Mouse (Mus musculus) bone marrow, adult 2 months (tissue): ENCODE measurements at regions not wholly inside any gene's neighbourhood (a gene's known extent, or its start where the extent isn't known, plus 50 kb on each side); places are given as distances from the start of the nearest gene placed in this dataset.

Experiments
- CTCF ChIP-seq: fragments of 200-500 bp; IDR thresholded peaks from 2 replicates; pipeline ENCODE4 v1.5.1; 2011; ENCODE audit warnings: low read length, control low read depth; ENCODE audit not compliant: control insufficient read depth, insufficient read depth
- POLR2A ChIP-seq: fragments of 200-500 bp; IDR thresholded peaks from 2 replicates; pipeline ENCODE4 v1.6.1; 2011; ENCODE audit warnings: low read depth, mild to moderate bottlenecking, control low read depth, low read length, borderline replicate concordance; ENCODE audit not compliant: control insufficient read depth

GRCm38 (mm10) chr2:61084835-61085234 lies 121.8 kb upstream of the Rbms1 start:
- no peak for TF ChIP-seq CTCF
- no peak for TF ChIP-seq POLR2A
